Mouse (Mus musculus) liver, embryonic 16.5 days (tissue): ENCODE data around the gene A830005F24Rik. TPM values are rescaled to one million over a fixed set of nuclear protein-coding genes. Genes with fewer than 3 reads are reported as not detected.
A peak's percentile ranks its signal among the peaks of the same experiment; 100 is the strongest.

Experiments used
- ATAC-seq: fragments of 200-750 bp; cut with Nextera tagmentation; 2 replicates; pipeline ENCODE4 v1.8.0; 2017; ENCODE audit warnings: low read depth, mild to moderate bottlenecking, moderate number of reproducible peaks, moderate library complexity
- H3K27ac ChIP-seq: fragments of 300-500 bp; sonication (generic); 2 replicates; pipeline ENCODE4 v1.5.1; 2014; ENCODE audit warnings: mild to moderate bottlenecking, low read length
- H3K27me3 ChIP-seq: fragments of 300-500 bp; sonication (generic); 2 replicates; pipeline ENCODE4 v1.6.1; 2014; ENCODE audit warnings: low read depth, low read length, mixed read lengths; ENCODE audit not compliant: control insufficient read depth, insufficient read depth
- H3K36me3 ChIP-seq: fragments of 300-500 bp; sonication (generic); 2 replicates; pipeline ENCODE4 v1.6.1; 2014; ENCODE audit warnings: mild to moderate bottlenecking; ENCODE audit not compliant: control insufficient read depth, insufficient read depth
- H3K4me1 ChIP-seq: fragments of 300-500 bp; sonication (generic); 2 replicates; pipeline ENCODE4 v1.6.1; 2014; ENCODE audit warnings: low read depth, low read length, mixed read lengths; ENCODE audit not compliant: control insufficient read depth
- H3K4me2 ChIP-seq: fragments of 300-500 bp; sonication (generic); 2 replicates; pipeline ENCODE4 v1.6.1; 2014; ENCODE audit warnings: low read depth, low read length, mixed read lengths
- H3K4me3 ChIP-seq: fragments of 300-500 bp; sonication (generic); 2 replicates; pipeline ENCODE4 v1.5.1; 2014; ENCODE audit warnings: low read depth, mild to moderate bottlenecking, low read length
- H3K9ac ChIP-seq: fragments of 300-500 bp; sonication (generic); 2 replicates; pipeline ENCODE4 v1.6.1; 2014; ENCODE audit warnings: low read depth, low read length
- H3K9me3 ChIP-seq: fragments of 300-500 bp; sonication (generic); replicated peaks from 2 replicates; pipeline ENCODE4 v1.6.1; 2016; ENCODE audit warnings: low read length; ENCODE audit not compliant: control insufficient read depth
- WGBS: fragments of 180-500 bp; shearing (Covaris S2); extraction: QIAGEN DNeasy Blood & Tissue Kit; methylation state at CpG from one replicate; pipeline ENCODE4 v1.1.7; 2014; ENCODE audit not compliant: insufficient replicate concordance; 5-methylcytosine and 5-hydroxymethylcytosine counted together
- polyA plus RNA-seq: library from polyadenylated mRNA; unstranded; fragments of >200 nt; fragmentation: Nextera tagmentation; extraction: Ambion mirVana; gene quantifications from 2 replicates; pipeline ENCODE4 v1.2.1, GENCODE M21; 2015

The A830005F24Rik gene
- polyA plus RNA-seq, 1 experiment from 2014 or later, result 0.22 TPM

GRCm38 (mm10) chr13:48531448-48531847 is 18.1 kb downstream of the A830005F24Rik start:
- H3K36me3 ChIP-seq, result peaks cover 4% of the 10 kb centered on the region; the same call in 1 of the 2 replicates
- no peaks in the 10 kb centered on the region; the same call in 1 of the 2 replicates for H3K27me3 ChIP-seq
- H3K4me2 ChIP-seq, result no peak overlapping the region
- 66% methylated on average over 2 of the region's 2 CpGs for WGBS
- H3K4me1 ChIP-seq, result no peaks in the 10 kb centered on the region
- no peak overlapping the region for H3K27ac ChIP-seq
- H3K9me3 ChIP-seq, result no peaks in the 10 kb centered on the region
- ATAC-seq, result no peak
- no peak overlapping the region for H3K4me3 ChIP-seq
- no peak overlapping the region for H3K9ac ChIP-seq

- ATAC-seq, result no peak
- WGBS, result 88% methylated on average over 5 of the region's 5 CpGs
- H3K36me3 ChIP-seq, result peaks cover 11% of the 10 kb centered on the region; the same call in 1 of the 2 replicates
- H3K4me3 ChIP-seq, result no peak overlapping the region
- no peaks in the 10 kb centered on the region for H3K4me1 ChIP-seq
- H3K27me3 ChIP-seq, result no peaks in the 10 kb centered on the region
- H3K27ac ChIP-seq, result no peak overlapping the region
- H3K4me2 ChIP-seq, result no peak overlapping the region
- H3K9me3 ChIP-seq, result no peaks in the 10 kb centered on the region
- no peak overlapping the region for H3K9ac ChIP-seq
Observed at GRCm38 (mm10) chr13:48533441-48533840, 20.1 kb downstream of the A830005F24Rik start.

- H3K36me3 ChIP-seq, result peaks cover 7% of the 10 kb centered on the region; the same call in 1 of the 2 replicates
- WGBS, result 7% methylated on average over 1 of the region's 1 CpGs
- no peak overlapping the region for H3K4me2 ChIP-seq
- no peaks in the 10 kb centered on the region for H3K27me3 ChIP-seq
- H3K4me3 ChIP-seq, result no peak overlapping the region
- peaks cover 20% of the 10 kb centered on the region for H3K4me1 ChIP-seq
- H3K9me3 ChIP-seq, result no peaks in the 10 kb centered on the region
- no peak overlapping the region for H3K9ac ChIP-seq
- H3K27ac ChIP-seq, result no peak overlapping the region
- ATAC-seq, result no peak
Observed at GRCm38 (mm10) chr13:48540488-48540887, 27.1 kb downstream of the A830005F24Rik start.

GRCm38 (mm10) chr13:48544391-48544790 is 31.0 kb downstream of the A830005F24Rik start:
- 0 out of 2 replicates have a peak overlapping the region, but pooled peaks have one; percentile 14 for H3K27ac ChIP-seq
- H3K4me1 ChIP-seq, result peaks cover 21% of the 10 kb centered on the region
- peak overlapping the region; percentile 28; the same call in 1 of the 2 replicates for H3K9ac ChIP-seq
- peak overlapping the region; percentile 71 for H3K4me2 ChIP-seq
- H3K27me3 ChIP-seq, result no peaks in the 10 kb centered on the region
- no peaks in the 10 kb centered on the region for H3K36me3 ChIP-seq
- H3K9me3 ChIP-seq, result no peaks in the 10 kb centered on the region
- ATAC-seq, result no peak
- peak overlapping the region; percentile 77 for H3K4me3 ChIP-seq

GRCm38 (mm10) chr13:48544867-48545266 is 31.5 kb downstream of the A830005F24Rik start:
- H3K4me3 ChIP-seq, result peak overlapping the region; percentile 77
- H3K4me2 ChIP-seq, result peak overlapping the region; percentile 71
- H3K9ac ChIP-seq, result peak overlapping the region; percentile 92
- H3K27me3 ChIP-seq, result no peaks in the 10 kb centered on the region
- no peak for ATAC-seq
- peak overlapping the region; percentile 97 for H3K27ac ChIP-seq
- H3K9me3 ChIP-seq, result no peaks in the 10 kb centered on the region
- H3K36me3 ChIP-seq, result no peaks in the 10 kb centered on the region
- 16% methylated on average over 4 of the region's 4 CpGs for WGBS
- peaks cover 21% of the 10 kb centered on the region for H3K4me1 ChIP-seq

- Histone ChIP-seq H3K9ac (peak overlapping the region; percentile 98), H3K27me3 (no peaks in the 10 kb centered on the region), H3K36me3 (no peaks in the 10 kb centered on the region), H3K4me1 (peaks cover 18% of the 10 kb centered on the region), H3K27ac (peak overlapping the region; percentile 99), H3K4me2 (peak overlapping the region; percentile 71), H3K9me3 (no peaks in the 10 kb centered on the region), H3K4me3 (peak overlapping the region; percentile 77)
- under 1% methylated on average over 47 of the region's 72 CpGs for WGBS
- peak; percentile 77 for ATAC-seq
Observed at GRCm38 (mm10) chr13:48545476-48546281, 32.3 kb downstream of the A830005F24Rik start.

GRCm38 (mm10) chr13:48546330-48546917 is 33.1 kb downstream of the A830005F24Rik start:
- peak; percentile 94 for ATAC-seq
- Histone ChIP-seq H3K27me3 (no peaks in the 10 kb centered on the region), H3K4me3 (peak overlapping the region; percentile 77), H3K27ac (peak overlapping the region; percentile 99), H3K9ac (peak overlapping the region; percentile 98), H3K9me3 (no peaks in the 10 kb centered on the region), H3K36me3 (no peaks in the 10 kb centered on the region), H3K4me1 (peaks cover 13% of the 10 kb centered on the region), H3K4me2 (peak overlapping the region; percentile 76)
- WGBS, result under 1% methylated on average over 67 of the region's 72 CpGs

- no peaks in the 10 kb centered on the region for H3K36me3 ChIP-seq
- no peak overlapping the region for H3K27ac ChIP-seq
- no peak overlapping the region for H3K9ac ChIP-seq
- WGBS, result 83% methylated on average over 6 of the region's 6 CpGs
- no peaks in the 10 kb centered on the region for H3K27me3 ChIP-seq
- H3K4me2 ChIP-seq, result no peak overlapping the region
- H3K4me1 ChIP-seq, result peaks cover 13% of the 10 kb centered on the region
- ATAC-seq, result no peak
- H3K4me3 ChIP-seq, result no peak overlapping the region
- no peaks in the 10 kb centered on the region for H3K9me3 ChIP-seq
Observed at GRCm38 (mm10) chr13:48547623-48548022, 34.3 kb downstream of the A830005F24Rik start.

- Histone ChIP-seq H3K9me3 (no peaks in the 10 kb centered on the region), H3K27ac (no peak overlapping the region), H3K4me1 (peaks cover 13% of the 10 kb centered on the region), H3K4me2 (no peak overlapping the region), H3K27me3 (no peaks in the 10 kb centered on the region), H3K36me3 (no peaks in the 10 kb centered on the region), H3K4me3 (no peak overlapping the region), H3K9ac (no peak overlapping the region)
- WGBS, result 75% methylated on average over 5 of the region's 5 CpGs
- ATAC-seq, result no peak
Observed at GRCm38 (mm10) chr13:48548296-48548695, 34.9 kb downstream of the A830005F24Rik start.
